Mouse (Mus musculus): ENCODE data around the gene 1110002E22Rik. TPM values are rescaled to one million over a fixed set of nuclear protein-coding genes. Genes with fewer than 3 reads are reported as not detected.

1110002E22Rik gene
- polyA plus RNA-seq, 1 experiment, result 0.07 TPM

- TF ChIP-seq CTCF (IDR thresholded peaks at IDR 0.05; ENCODE audit: borderline replicate concordance, insufficient read depth, low read depth, low read length), result no peak
- TF ChIP-seq POLR2A (IDR thresholded peaks at IDR 0.05; ENCODE audit: borderline replicate concordance, insufficient read depth, low read length), result no peak
- Histone ChIP-seq H3K4me3 (replicated peaks; ENCODE audit: insufficient read depth, low read depth, low read length) (peak overlapping the region; percentile 1), H3K27ac (ENCODE audit: insufficient read depth, low read length) (no peak overlapping the region), H3K4me1 (ENCODE audit: control insufficient read depth, insufficient read depth, low read length) (peaks cover 11% of the 10 kb centered on the region; the same call in 1 of the 2 replicates), H3K27me3 (ENCODE audit: control insufficient read depth, insufficient read depth, low read length) (no peaks in the 10 kb centered on the region)
- peak in 1 of 2 experiments; percentile 45 for DNase-seq
- WGBS, result 32% methylated on average over 20 of the region's 20 CpGs
Measured at GRCm38 (mm10) chr3:138066348-138066856, 1.6 kb downstream of the 1110002E22Rik start.

- Histone ChIP-seq H3K27ac (ENCODE audit: insufficient read depth, low read length) (no peak within 1 kb of the TSS), H3K4me3 (replicated peaks; ENCODE audit: insufficient read depth, low read depth, low read length) (peak within 1 kb of the TSS; percentile 1), H3K27me3 (ENCODE audit: control insufficient read depth, insufficient read depth, low read length) (no peaks in the 10 kb centered on the region), H3K4me1 (ENCODE audit: control insufficient read depth, insufficient read depth, low read length) (peaks cover 11% of the 10 kb centered on the region; the same call in 1 of the 2 replicates)
- 95% methylated on average over 12 of the region's 12 CpGs for WGBS
- DNase-seq, result no peak
- TF ChIP-seq POLR2A (IDR thresholded peaks at IDR 0.05; ENCODE audit: borderline replicate concordance, insufficient read depth, low read length), result no peak
- no peak for TF ChIP-seq CTCF (IDR thresholded peaks at IDR 0.05; ENCODE audit: borderline replicate concordance, insufficient read depth, low read depth, low read length)
Measured at GRCm38 (mm10) chr3:138067288-138067687, 2.4 kb downstream of the 1110002E22Rik start, which contains the start of gene Gm5105. Gene Gm5105 (minus strand): TSS chr3:138067388.

- WGBS, result 89% methylated on average over 12 of the region's 12 CpGs
- TF ChIP-seq CTCF (IDR thresholded peaks at IDR 0.05; ENCODE audit: borderline replicate concordance, insufficient read depth, low read depth, low read length) (no peak), POLR2A (IDR thresholded peaks at IDR 0.05; ENCODE audit: borderline replicate concordance, insufficient read depth, low read length) (no peak)
- Histone ChIP-seq H3K4me1 (ENCODE audit: control insufficient read depth, insufficient read depth, low read length) (peaks cover 11% of the 10 kb centered on the region; the same call in 1 of the 2 replicates), H3K27me3 (ENCODE audit: control insufficient read depth, insufficient read depth, low read length) (no peaks in the 10 kb centered on the region), H3K27ac (ENCODE audit: insufficient read depth, low read length) (no peak overlapping the region), H3K4me3 (replicated peaks; ENCODE audit: insufficient read depth, low read depth, low read length) (no peak overlapping the region)
- no peak for DNase-seq
Measured at GRCm38 (mm10) chr3:138068103-138068502, 3.3 kb downstream of the 1110002E22Rik start.

- Histone ChIP-seq H3K27ac (ENCODE audit: insufficient read depth, low read length) (no peak overlapping the region), H3K27me3 (ENCODE audit: control insufficient read depth, insufficient read depth, low read length) (no peaks in the 10 kb centered on the region), H3K4me1 (ENCODE audit: control insufficient read depth, insufficient read depth, low read length) (0 out of 2 replicates have a peak, but pooled peaks cover 7% of the 10 kb centered on the region), H3K4me3 (replicated peaks; ENCODE audit: insufficient read depth, low read depth, low read length) (no peak overlapping the region)
- WGBS, result 65% methylated on average over 18 of the region's 18 CpGs
- TF ChIP-seq POLR2A (IDR thresholded peaks at IDR 0.05; ENCODE audit: borderline replicate concordance, insufficient read depth, low read length) (no peak), CTCF (IDR thresholded peaks at IDR 0.05; ENCODE audit: borderline replicate concordance, insufficient read depth, low read depth, low read length) (no peak)
- DNase-seq, result no peak
Measured at GRCm38 (mm10) chr3:138069756-138070511, 5.1 kb downstream of the 1110002E22Rik start.

GRCm38 (mm10) chr3:138071004-138071403, 6.2 kb downstream of the 1110002E22Rik start:
- 41% methylated on average over 1 of the region's 1 CpGs for WGBS
- DNase-seq, result no peak
- H3K4me1 ChIP-seq (ENCODE audit: control insufficient read depth, insufficient read depth, low read length), result peaks cover 6% of the 10 kb centered on the region; the same call in 1 of the 2 replicates
- H3K27ac ChIP-seq (ENCODE audit: insufficient read depth, low read length), result no peak overlapping the region
- H3K4me3 ChIP-seq (replicated peaks; ENCODE audit: insufficient read depth, low read depth, low read length), result no peak overlapping the region
- H3K27me3 ChIP-seq (ENCODE audit: control insufficient read depth, insufficient read depth, low read length), result no peaks in the 10 kb centered on the region
- TF ChIP-seq POLR2A (IDR thresholded peaks at IDR 0.05; ENCODE audit: borderline replicate concordance, insufficient read depth, low read length) (no peak), CTCF (IDR thresholded peaks at IDR 0.05; ENCODE audit: borderline replicate concordance, insufficient read depth, low read depth, low read length) (no peak)

- TF ChIP-seq CTCF (IDR thresholded peaks at IDR 0.05; ENCODE audit: borderline replicate concordance, insufficient read depth, low read depth, low read length) (no peak), POLR2A (IDR thresholded peaks at IDR 0.05; ENCODE audit: borderline replicate concordance, insufficient read depth, low read length) (no peak)
- peaks cover 4% of the 10 kb centered on the region; the same call in 1 of the 2 replicates for H3K4me1 ChIP-seq (ENCODE audit: control insufficient read depth, insufficient read depth, low read length)
- WGBS, result 91% methylated on average over 10 of the region's 10 CpGs
- no peak overlapping the region for H3K4me3 ChIP-seq (replicated peaks; ENCODE audit: insufficient read depth, low read depth, low read length)
- no peak for DNase-seq
- H3K27me3 ChIP-seq (ENCODE audit: control insufficient read depth, insufficient read depth, low read length), result no peaks in the 10 kb centered on the region
- H3K27ac ChIP-seq (ENCODE audit: insufficient read depth, low read length), result no peak overlapping the region
Measured at GRCm38 (mm10) chr3:138071476-138072073, 6.7 kb downstream of the 1110002E22Rik start.

GRCm38 (mm10) chr3:138074214-138074613, 9.4 kb downstream of the 1110002E22Rik start:
- no peaks in the 10 kb centered on the region for H3K27me3 ChIP-seq (ENCODE audit: control insufficient read depth, insufficient read depth, low read length)
- no peak overlapping the region for H3K4me3 ChIP-seq (replicated peaks; ENCODE audit: insufficient read depth, low read depth, low read length)
- TF ChIP-seq POLR2A (IDR thresholded peaks at IDR 0.05; ENCODE audit: borderline replicate concordance, insufficient read depth, low read length), result no peak
- no peak for TF ChIP-seq CTCF (IDR thresholded peaks at IDR 0.05; ENCODE audit: borderline replicate concordance, insufficient read depth, low read depth, low read length)
- no peak for DNase-seq
- H3K27ac ChIP-seq (ENCODE audit: insufficient read depth, low read length), result no peak overlapping the region
- no peaks in the 10 kb centered on the region; the same call in none of the 2 replicates for H3K4me1 ChIP-seq (ENCODE audit: control insufficient read depth, insufficient read depth, low read length)
- WGBS, result 100% methylated on average over 1 of the region's 1 CpGs

Measured in cerebellum, adult 2 months (tissue).